Mouse (Mus musculus) cerebellum, postnatal 10 days (tissue): ENCODE measurements at regions not wholly inside any gene's neighbourhood (a gene's known extent, or its start where the extent isn't known, plus 50 kb on each side); places are given as distances from the start of the nearest gene placed in this dataset.
A peak's percentile ranks its signal among the peaks of the same experiment; 100 is the strongest.

Experiments
- DNase-seq, 2 experiments: peaks; one replicate each; pipeline ENCODE4 v3.0.0; 2021; ENCODE audit warnings: mixed read lengths in 2 of 2

DNA sequence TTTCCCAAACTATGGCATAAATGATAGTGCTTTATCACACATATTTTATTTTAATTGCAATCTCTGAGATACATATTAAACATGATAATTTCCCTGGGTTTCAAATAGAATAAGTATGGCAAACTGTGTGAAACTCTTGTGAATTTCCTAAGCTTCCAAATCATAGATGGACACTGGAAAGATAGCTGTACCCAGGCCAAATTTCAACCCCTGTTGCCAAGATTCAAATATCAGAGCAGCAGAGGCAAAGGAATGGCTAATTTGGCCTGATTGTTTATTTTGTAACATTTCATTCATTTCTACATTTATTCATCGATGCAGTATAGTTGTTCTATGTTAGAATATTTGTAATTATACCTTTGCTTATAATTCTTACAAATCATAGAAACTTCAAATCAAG is 254.9 kb upstream of the Dppa4 start:
- DNase-seq = peak; percentile 65 to 67

DNA sequence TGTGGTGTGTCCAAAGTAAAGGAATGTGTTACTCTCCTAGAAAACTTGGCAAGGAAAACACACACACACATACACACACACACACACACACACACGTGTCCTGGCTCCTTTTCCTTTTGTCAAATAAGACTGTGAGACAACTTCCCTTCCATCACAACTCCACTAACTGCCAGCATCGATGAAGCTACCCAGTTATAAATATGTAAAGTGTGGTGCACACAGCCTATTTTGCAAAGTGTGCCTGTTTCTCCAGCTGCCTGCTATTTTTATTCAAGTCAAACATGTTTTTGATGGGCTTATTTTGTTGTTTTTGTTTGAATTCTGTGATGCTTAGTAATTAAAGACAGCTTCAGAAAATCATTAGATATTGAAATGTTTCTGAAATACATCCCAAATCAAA is 232.7 kb upstream of the Dppa4 start:
- no peak for DNase-seq

DNA sequence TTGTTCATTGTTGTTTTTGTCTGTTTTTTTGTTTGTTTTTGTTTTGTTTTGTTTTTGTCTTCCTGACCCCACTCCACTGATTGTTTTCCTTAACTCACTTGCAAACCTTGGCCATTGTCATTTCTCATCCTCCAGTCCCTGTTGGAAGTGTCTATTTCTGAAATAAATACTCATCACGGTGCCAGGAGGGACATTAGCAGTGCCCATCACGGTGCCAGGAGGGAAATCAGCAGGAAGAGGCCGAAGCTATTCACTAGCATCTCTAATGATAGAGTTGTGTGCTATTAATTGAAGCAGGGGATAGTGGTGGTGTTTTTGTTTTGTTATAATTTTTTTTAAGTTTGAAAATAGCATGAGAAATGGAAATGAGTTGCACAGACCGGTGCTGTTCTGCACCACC is 208.7 kb upstream of the Dppa4 start:
- peak; percentile 36 to 57 for DNase-seq
